Mouse (Mus musculus) telencephalon, adult 2 months (tissue): Measurements from ENCODE around the gene Abcc3.
A peak's percentile ranks its signal among the peaks of the same experiment; 100 is the strongest.

Experiments used
- DNase-seq: peaks from one replicate; pipeline ENCODE4 v3.0.0-alpha.2; 2011; ENCODE audit warnings: low read depth, low spot score

Abcc3 gene

GRCm38 (mm10) chr11:94392672-94393109 lies at the start of gene Abcc3:
Abcc3 (minus strand) TSS chr11:94392997.
- no peak for DNase-seq

DNA sequence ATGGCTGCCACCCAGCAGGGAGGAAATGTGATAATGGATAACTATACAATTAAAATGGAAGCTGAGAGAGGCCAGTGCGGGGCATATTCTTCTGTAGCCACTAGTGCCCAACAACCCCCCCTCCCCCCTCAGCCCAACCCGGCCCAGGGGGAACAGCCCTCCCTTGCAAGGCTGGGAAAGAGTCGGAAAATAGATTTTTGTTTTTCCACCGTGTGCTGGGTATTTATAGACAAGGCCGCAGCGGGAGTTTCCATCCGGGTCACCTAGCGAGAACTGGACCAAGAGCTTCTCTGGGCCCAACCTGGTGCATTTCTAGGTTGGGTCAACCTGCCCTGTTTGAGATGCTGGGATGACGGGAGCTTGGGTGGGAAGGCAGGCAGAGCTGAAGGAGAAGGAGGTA lies 49.0 kb upstream of the Abcc3 start:
- DNase-seq = no peak

DNA sequence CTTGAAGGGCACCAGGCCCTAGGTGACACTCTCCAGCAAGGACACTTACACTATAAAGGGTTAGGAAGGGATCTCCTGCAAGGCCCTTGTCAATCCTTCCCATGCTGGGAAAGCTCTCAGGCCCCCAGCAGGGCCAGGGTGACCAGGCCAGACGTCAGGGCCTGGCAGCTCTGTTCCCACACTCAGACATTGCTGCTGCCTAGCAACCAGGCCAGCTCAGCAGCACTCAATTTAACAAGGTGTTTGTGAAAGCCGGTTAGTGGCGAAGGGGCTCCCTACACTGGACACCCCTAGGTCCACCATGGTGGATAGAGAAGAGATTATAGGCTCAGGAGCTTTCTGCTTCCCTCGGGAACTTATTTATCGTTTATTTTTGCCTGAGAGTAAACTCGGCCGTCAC lies 48.3 kb upstream of the Abcc3 start:
- no peak for DNase-seq

GRCm38 (mm10) chr11:94440421-94440820 lies 47.6 kb upstream of the Abcc3 start:
- DNase-seq = no peak

GRCm38 (mm10) chr11:94429011-94429651 lies 36.3 kb upstream of the Abcc3 start:
- DNase-seq = no peak

DNA sequence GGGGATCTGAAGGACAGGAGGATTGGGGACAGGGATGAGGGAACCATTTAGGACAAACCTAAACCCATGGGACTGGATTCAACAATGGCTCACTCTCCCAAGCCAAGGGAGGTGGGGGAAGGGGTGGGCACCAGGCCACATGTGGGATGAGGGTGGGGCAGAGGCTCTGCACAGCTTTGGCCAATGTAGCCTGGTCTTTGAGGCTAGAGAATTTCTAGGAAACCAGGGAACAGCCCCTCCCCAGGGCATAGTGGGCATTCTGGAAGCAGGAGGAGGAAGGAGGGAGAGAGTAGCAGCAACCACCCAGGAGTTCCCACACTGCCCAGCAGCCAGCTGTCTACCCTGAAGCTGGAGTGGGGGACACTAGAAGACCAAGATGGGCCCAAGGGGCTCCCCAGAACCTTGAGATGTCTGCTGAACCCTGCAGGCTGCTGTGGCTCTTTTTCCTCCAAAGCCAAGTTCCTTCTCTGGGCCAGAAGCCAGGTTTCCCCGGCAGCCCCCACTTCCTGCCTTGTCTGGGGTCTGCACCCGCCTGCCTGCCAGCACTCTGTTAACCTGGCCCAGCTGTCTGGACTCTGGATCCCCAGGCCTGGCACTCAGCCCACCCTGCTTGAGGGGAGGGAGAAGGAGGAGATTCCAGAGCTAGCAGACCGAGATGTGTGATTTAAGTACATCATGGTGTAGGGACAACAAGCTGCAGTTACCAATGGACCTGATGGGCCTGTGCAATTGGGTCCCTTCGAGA lies 35.5 kb upstream of the Abcc3 start:
- no peak for DNase-seq

DNA sequence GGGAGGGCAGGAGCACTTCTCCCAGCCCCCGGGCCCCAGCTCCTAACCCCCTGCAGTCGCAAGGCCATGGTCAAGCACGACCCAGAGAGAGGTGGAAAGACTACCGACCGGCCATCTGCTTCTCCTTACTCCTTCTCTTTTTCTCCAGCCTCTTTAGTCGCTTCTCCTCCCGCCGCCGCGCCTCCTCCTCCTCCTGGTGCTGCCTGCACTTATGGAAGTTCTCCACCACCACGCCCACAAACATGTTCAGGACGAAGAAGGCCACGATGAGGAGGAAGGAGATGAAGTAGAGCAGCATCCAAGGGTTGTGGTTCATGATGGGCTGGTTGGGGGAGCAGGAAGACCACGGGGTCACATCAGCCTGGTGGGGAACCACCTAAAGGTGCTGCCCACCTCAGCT lies 32.9 kb upstream of the Abcc3 start:
- no peak for DNase-seq

DNA sequence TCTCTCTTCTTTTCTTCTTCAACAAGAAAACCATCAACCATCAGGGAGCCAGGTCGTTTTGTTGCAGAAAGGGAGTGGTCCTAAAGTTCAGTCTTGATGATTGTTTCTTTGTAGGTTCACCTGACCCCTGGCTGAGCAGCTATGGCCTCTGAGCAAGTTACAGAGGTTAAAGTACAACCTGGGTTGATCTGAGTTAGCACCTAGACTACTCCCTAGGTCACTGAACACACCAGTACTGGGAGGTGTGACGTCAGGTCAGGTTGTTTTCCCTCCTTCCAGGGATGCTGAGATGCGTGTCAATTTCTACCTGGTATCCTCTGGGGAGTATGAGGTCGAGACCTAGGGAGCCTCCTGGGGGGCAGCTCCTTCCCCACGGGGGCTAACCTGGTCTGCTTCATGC lies 32.4 kb upstream of the Abcc3 start:
- DNase-seq = no peak

GRCm38 (mm10) chr11:94424380-94424779 lies 31.6 kb upstream of the Abcc3 start:
- no peak for DNase-seq

GRCm38 (mm10) chr11:94423855-94424254 lies 31.1 kb upstream of the Abcc3 start:
- no peak for DNase-seq

DNA sequence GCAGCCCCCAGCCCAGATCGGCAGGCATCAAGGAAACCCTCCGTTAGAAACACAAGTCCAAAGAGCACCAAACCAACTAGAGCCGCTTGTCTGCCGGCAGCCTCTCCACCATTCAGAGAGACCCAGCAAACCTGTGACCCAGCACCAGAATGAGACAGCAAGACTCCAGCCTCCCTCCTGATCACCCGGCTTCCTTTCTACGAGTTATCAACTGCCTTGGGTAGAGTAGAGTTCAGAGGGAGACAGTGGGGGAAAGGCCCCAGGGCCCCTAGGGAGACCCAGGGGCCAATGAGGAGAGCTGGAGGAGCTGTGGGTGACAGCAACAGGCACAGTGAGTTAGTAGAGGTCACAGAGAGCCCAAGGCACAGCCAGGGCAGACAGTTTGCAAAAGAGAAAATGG lies 28.2 kb upstream of the Abcc3 start:
- no peak for DNase-seq

GRCm38 (mm10) chr11:94420325-94420724 lies 27.5 kb upstream of the Abcc3 start:
- no peak for DNase-seq

GRCm38 (mm10) chr11:94419004-94419727 lies 26.4 kb upstream of the Abcc3 start:
- no peak for DNase-seq

GRCm38 (mm10) chr11:94414042-94414441 lies 21.2 kb upstream of the Abcc3 start:
- DNase-seq = no peak

DNA sequence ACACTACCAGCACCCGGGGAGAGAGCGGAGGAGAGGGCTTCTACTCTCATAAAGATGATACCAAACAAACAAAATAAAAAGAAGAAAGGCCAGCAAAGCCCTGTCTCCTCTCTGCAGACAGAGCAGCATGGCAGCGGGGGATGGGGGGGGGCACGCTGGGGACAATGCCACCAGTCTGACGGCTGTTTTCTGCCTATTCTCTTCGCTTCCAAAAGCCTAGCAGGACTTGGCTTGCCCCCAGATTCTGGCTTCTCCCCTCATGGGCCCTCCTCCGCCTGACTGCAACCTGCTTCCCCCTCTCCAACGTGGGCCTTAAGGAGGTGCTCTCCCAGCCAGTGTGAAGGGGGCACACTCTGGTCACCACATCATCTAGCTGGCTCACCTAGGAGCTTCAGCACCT lies 20.7 kb upstream of the Abcc3 start:
- DNase-seq = no peak

DNA sequence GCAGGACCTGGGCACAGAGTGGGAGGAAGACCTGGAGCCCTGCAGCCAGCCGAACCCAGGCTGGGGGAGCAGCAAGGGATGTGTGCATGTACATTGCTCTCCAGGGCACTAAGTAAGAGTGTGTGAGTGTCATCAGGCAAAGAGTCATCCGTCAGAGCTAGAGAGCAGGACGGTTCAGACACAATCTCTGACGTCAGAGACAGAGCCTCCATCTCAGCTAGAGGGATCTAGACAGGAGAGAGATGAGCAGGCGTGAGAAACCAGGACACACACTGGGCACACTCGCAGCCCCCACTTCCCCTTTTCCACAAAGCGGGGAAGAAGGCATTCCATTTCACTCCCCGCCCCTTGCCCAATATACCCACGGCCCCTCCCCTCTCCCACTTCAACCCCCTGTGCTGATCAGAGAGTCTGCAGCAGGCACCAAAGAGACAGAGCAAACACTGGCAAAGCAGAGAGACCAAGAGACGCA lies 20.2 kb upstream of the Abcc3 start:
- DNase-seq = no peak

- no peak for DNase-seq
Observed at GRCm38 (mm10) chr11:94412562-94412961, 19.8 kb upstream of the Abcc3 start.

DNA sequence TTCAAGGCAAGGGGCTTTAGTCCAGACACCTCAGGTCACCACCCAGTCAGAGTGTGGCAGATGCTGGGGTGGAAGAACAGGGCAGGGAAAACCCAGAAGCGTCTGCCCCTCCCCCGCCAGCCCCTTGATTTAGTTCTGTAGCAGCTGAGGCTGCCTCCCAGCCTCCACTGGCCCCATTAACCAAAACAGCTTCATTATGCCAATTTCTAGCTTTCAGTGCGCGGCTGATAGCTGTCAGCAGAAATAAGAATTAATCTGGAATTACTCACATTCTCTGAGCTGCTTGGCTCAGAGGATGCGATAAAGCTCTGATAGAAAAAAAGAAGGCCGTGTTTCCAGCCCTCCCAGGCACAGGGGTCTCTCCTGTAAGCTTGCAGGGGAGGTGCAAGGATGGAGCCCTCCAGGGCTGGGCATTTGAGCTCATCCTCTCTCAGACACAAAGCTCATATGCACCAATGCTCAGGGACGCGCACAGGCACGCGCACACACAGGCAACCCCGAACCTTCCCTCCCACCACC lies 15.1 kb upstream of the Abcc3 start:
- DNase-seq = no peak

GRCm38 (mm10) chr11:94405348-94405747 lies 12.6 kb upstream of the Abcc3 start:
- DNase-seq = peak; percentile 76

- no peak for DNase-seq
Observed at GRCm38 (mm10) chr11:94404641-94405260, 12.0 kb upstream of the Abcc3 start.

DNA sequence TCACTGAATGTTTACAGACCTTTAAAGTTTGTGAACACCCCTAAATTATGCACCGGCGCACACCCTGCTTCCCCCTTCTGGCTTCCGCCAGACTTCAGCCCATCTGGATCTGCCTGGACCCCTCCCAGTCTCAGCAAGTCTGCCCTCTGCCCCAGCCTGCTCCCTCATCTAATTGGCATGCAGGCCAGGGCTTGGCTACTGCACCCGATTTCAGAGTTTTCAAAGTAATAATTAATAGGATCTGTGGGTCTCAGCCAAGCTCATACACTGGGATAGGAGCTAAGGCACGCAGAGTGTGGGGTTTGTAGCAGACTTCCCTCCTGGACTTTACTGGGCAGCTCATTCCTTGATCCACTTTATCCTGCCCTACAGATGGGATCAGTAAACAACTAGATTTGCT lies 11.4 kb upstream of the Abcc3 start:
- DNase-seq = no peak

DNA sequence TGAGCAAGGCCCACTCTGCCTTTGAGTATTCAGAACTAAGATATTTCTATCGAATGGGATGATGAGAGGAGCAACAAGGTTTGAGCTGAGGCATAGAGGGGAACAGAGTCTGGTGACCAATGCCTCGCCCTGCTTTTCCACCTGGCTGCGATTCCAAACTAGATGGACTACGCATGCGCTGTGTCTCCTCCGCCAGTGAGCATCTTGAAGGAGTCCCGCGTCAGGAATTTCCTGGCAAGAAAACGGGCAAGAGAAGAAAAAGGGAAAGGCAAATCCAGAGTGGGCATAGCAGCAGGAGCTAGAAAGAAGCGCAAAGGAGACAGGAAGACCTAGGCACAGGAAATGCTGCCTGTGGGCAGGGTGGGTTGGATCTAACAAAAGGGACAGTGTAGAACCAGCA lies 11.0 kb upstream of the Abcc3 start:
- no peak for DNase-seq
